Mouse (Mus musculus) spleen, adult 12 weeks (tissue): Measurements from ENCODE around the gene Prcc.
A peak's percentile ranks its signal among the peaks of the same experiment; 100 is the strongest.

Experiments
- DNase-seq: peaks from one replicate; pipeline ENCODE4 v3.0.0; 2022; ENCODE audit warnings: low spot score

The Prcc gene

GRCm38 (mm10) chr3:87885281-87886003 is at the start of gene Prcc:
Prcc (minus strand) TSS chr3:87885608.
- peak; percentile 85 for DNase-seq

GRCm38 (mm10) chr3:87935201-87935600 is 49.8 kb upstream of the Prcc start:
- no peak for DNase-seq

GRCm38 (mm10) chr3:87934501-87934900 is 49.1 kb upstream of the Prcc start:
- DNase-seq: no peak

DNA sequence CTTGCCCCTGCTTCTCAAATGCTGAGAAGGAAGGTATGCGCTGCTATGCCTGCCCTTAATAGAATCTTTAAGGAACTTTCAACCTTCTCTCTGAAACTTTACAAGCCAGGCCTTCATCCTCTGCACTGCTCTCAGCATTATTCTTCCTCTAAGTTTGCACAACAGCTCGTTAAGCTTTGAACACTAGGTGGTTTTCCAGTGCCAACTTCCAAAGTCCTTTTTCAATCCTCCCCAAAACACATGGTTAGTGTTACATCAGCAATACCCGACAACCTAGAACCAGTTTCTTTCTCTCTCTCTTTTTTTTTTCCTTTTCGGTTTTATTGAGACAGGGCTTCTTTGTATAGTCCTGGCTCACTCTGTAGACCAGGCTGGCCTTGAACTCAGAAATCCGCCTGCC is 48.6 kb upstream of the Prcc start:
- no peak for DNase-seq

DNA sequence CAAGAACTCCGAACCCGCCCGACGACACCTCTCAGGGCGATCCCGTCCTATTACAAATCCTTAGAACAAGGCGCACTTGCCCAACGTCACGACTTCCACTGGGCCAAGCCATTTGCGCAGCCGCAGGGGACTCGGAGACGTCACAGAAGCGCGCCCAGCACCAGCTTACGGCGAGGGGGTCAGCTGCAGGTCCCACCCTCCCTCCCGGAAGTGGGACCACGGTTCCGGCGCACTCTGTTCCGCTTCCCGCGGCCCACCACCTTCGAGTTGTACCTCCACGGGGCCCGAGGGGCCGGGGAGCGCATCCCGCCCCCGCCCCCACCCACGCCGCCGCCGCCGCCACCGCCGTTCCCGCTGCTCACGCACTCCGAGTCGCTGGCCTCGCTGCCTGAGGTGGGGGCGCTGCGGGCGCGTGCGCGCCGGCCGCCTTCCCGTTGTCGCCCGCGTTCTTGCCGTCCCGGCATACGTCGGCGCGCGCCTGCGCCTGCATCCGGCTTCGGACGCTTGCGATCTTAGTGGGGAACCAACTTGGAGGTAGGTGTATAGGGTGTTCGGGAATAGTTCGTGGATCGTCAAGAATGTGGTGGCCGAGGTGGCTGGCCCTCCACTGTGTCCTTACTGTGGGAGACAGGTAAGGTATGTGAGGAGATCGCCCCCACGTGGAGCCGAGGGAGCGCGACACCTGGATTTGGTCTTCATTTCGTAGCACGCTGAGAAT is 44.8 kb upstream of the Prcc start, which contains the start of the genes Isg20l2 and Rrnad1:
Gene Isg20l2, plus strand, starts transcription at position 237 of the 718 bp plus-strand sequence.
Gene Rrnad1, minus strand, starts transcription at position 640 of the 718 bp plus-strand sequence.
- DNase-seq: peak; percentile 83

DNA sequence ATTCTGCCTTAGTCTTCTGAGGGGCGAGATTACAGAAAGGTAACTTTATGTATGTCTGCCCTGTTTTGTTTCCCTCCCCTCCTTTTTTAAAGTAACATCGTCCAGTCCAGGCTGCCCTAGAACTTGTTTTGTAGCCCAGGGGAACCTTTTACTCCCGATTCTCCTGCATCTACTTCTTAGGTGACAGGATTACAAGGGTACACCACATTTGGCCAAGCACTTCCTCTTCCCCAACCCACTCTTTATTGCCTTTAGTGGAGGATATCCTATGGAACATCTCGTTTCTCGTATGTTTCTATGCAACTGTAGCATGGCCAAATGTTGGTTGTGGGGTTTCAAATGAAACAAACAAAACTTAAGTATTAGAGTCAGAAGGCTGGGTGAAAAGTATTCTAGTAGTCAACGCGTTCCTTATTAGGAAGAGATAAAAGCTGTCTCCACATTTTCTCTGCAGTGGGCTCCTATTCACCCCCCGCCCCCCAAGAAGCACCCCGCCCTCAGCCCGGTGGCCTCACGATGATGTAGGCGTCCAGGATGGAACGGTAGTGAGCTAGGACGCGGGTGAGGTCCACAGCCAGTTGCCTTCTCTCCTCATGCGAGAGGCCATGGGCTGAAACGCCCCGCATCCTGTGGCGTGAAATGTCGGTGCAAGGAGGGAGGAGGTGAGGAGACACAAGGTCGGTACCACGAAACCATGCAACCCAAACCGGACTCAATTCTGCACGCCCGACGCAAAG is 44.1 kb upstream of the Prcc start:
- no peak for DNase-seq

- no peak for DNase-seq
Observed at GRCm38 (mm10) chr3:87927452-87927851, 42.0 kb upstream of the Prcc start.

DNA sequence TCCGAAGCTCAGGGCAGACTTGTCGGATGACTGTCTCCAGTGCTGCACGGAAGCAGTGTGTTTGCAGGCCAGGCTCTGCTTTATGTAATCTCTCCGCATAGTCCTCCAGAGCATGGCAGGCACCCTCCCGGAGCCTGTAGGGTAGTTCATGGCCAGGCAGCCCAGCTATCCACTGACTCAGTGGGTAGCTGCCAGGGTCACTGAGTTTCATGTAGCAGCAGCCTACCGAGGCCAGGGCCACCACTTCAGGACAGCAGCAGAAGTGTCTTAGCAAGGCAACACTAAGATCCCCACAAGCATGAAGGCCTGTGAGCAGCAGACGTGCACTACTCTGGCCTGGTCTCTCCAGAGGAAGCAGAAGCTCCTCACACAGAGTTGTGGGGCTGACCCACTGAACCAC is 39.6 kb upstream of the Prcc start:
- DNase-seq: no peak

GRCm38 (mm10) chr3:87920270-87920943 is 35.0 kb upstream of the Prcc start:
- DNase-seq: no peak

DNA sequence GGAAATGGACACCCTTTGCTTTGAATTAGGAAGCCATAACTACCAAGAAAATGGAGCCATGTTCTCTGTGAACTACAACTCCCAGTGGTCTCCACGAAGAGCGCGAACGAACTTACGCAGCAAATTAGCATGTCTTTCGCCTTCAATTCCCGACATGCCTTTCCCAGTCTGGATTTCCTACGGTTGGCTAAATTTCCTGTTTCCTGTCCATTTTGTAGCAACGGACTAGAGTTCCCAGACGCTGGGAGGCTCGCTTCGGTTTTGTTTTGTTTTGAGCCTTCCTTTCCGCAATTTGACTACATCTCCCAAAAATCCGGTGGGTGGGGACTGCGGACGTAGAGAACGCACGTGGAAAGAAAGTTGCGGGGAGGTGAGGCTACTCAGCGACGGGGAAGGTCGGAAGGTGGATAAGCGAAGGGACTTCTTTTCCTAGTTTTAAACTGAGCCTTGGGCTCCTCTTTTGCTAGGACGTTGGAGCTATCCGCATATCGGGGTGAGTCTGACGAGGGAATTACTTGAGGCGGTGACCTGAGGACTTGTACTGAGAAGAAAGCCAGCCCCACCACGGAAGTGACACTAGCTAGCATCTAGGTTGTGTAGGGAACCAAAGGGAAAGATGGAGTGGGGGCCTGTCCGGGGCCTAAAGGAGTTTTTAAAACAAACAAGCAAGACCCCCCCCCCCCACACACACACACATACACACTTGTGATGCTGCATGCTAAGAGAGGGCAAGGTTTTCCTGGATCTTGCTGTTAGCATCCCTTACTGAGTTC is 34.1 kb upstream of the Prcc start, which contains the start of gene Mrpl24:
Gene Mrpl24, plus strand, starts transcription at position 171 of the 773 bp plus-strand sequence.
- DNase-seq: peak; percentile 61

DNA sequence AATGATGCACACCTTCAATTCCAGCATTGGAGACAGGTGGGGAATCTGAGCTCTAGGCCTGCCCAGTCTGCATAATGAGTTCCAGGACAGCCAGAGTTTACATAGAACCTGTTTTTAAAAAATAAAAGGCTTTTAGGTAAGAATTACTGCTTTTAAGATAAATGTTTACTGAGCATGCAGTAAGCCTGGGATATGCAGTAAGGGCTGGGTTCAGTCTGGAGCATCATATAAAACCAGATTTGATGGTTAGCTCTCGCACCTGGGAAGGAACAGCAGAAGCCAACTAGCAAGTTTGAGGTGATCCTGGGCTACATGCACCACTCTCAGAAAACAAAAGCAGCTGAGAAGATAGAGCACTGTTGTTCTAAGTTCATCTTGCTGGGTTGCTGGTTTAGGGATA is 33.1 kb upstream of the Prcc start:
- DNase-seq: no peak

DNA sequence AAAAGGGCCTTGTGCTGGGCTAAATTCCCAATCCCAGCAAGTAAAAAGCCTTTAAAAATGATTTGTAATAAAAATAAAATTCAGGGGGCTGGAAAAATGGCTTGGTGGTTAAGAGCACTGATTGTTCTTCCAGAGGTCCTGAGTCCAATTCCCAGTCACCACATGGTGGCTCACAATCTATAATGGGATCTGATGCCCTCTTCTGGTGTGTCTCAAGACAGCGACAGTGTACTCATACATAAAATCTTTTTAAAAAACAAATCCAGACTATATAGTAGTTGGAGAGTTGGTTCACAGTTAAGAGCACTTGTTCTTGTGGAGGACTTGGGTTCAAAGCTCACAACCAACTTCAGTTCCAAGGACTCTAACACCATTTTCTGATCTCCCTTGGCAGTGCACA is 31.6 kb upstream of the Prcc start:
- no peak for DNase-seq

DNA sequence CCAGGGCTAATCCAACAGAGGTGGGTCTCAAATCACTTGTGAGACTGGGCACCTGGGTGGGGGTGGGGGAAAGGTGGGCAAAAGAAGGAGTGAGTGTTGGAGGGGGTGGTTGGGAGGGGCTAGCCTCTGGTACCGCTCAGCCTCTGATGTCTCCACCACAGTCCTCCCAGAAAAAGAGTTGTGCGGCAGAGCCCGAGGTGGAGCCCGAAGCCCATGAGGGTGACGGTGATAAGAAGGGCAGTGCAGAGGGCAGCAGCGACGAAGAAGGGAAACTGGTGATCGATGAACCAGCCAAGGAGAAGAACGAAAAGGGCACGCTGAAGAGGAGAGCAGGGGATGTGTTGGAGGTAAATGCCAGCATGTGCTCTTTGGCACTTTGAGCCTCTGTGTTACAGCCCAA is 28.5 kb upstream of the Prcc start:
- DNase-seq: no peak

DNA sequence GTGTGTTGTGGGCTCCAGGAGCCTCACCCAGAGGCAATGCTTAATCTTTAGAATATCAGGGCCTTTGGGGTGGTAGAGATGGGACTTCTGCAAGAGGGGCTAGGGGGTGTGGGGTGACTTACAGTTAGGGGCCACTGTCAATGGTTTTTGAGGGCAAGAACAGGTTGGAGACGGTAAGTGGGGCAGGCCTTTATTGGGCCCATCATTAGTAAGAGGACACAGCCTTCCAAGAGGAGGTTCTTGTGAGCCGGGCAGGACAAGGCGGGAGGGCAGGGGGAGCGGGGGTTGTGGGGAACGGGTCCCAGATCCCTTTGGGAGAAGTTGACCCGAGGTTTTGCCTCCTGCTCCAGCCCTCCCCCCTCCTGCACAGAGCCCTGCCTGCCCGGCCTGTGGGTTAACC is 28.1 kb upstream of the Prcc start:
- DNase-seq: no peak

GRCm38 (mm10) chr3:87910573-87911141 is 25.2 kb upstream of the Prcc start:
- DNase-seq: no peak

- DNase-seq: no peak
Observed at GRCm38 (mm10) chr3:87909874-87910273, 24.5 kb upstream of the Prcc start.

DNA sequence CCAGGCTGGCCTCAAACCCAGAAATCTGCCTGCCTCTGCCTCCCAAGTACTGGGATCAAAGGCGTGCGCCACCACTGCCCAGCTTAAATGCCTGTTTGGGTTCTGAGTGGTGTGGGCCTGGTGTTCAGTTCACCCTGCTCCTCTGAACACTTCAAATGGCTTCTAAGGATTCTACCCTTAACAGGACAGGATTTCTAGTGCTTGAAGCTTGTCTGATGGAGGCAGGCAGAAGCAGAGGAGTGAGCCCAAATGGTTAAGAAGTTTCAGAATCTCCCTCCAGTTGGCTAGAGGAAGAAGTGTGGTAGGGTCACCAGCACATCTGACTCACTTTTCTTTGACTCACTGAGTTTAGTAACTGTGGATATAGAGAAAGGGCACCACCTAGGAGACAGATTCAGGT is 24.0 kb upstream of the Prcc start:
- no peak for DNase-seq

- DNase-seq: no peak
Observed at GRCm38 (mm10) chr3:87907906-87908305, 22.5 kb upstream of the Prcc start.

DNA sequence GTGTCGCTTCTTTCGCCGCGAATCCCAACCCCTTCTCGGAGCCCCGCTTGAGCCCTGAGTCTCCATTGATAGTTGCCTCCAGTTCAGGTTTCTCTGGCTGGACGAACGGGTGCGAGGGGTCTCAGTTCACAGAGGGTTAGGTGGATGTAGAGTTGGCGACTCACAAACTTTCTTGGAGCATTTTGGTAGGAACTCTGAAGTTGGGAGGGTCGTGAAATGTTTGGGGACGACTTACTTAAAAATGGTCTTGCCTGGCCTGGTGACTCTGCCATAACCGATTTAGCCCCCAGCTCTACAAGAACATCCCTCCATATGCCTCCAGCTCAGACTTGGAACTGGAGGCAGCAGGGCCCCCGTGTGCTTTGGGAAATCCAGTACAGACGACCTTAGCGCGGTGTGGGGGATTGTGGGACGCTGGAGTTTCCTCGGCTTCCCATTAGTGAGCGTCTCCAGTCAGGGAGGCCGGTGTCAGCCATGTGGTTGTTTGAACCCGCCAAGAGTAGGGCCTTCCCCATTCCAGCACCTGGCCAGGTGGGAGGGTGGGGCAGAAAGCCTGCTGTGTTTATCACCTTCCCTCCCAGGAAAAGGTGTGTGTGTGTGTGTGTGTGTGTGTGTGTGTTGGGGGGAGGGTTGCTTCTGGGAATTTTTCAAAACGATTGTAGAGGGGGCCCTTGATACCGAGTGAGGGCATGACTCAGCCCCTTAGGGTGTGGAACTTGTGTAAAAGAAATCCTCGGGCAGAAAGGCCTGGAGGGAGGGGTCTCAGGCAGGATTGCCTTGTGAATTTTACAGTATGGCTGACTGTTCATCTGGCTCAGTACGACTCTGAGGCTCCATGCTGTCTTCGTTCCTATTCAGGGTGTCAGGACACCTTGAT is 21.8 kb upstream of the Prcc start:
- DNase-seq: no peak

DNA sequence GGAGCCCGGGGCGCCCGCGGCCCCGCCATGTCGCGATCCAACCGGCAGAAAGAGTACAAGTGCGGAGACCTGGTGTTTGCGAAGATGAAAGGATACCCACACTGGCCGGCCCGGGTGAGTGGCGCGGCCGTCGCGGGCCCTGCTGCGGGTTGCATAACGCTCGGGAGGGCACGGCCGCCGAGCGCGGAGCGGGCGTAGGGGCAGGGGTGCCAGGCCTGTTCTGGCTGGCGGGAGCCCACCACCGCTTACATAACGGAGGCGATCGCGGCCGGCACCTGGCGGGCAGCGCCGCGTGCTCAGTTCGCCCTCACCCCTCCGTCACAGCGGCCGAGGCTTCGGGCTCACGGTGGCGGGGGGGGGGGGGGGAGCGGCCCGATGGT is 21.2 kb upstream of the Prcc start:
- no peak for DNase-seq
